Mouse (Mus musculus): Measurements from ENCODE around the gene Cd200. TPM values are rescaled to one million over a fixed set of nuclear protein-coding genes. Genes with fewer than 3 reads are reported as not detected.
"Not testable (repeated sequence)": the region's sequence is repeated elsewhere in the genome, so short reads cannot be mapped to it uniquely, and the experiment has no call there.

The Cd200 gene
- polyA plus RNA-seq, 2 experiments = 27.4 to 33.8 TPM

DNA sequence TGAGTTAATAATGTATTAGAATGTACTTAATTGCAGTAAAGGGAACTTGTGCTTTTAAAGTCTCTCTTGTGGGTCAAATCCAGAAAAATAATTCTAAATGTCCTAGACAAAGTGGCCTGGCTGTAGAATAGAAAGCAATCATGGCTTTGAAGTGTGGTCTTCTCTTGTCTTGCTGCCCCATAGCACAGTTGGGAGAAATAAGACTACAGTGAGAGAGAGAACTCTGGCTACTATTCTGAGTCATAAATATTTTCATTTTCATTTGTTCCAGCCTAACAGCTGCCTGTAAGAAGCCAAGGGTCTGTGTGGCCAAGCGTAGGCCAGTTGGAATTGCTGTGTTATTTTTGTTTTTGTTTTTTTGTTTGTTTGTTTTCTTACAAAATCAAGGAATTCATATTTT, 44.2 kb downstream of the Cd200 start:
- Histone ChIP-seq H3K4me1 (ENCODE audit: control insufficient read depth, insufficient read depth, low read length) (no peaks in the 10 kb centered on the region), H3K4me2 (replicated peaks; ENCODE audit: low read depth, low read length, severe bottlenecking) (no peak overlapping the region), H3K27me3 (ENCODE audit: control insufficient read depth, insufficient read depth, low read length) (no peaks in the 10 kb centered on the region), H3K36me3 (ENCODE audit: control insufficient read depth, insufficient read depth, low read length) (no peaks in the 10 kb centered on the region), H3K9me3 (ENCODE audit: control insufficient read depth, low read length) (no peaks in the 10 kb centered on the region), H3K9ac (ENCODE audit: low read depth, low read length, severe bottlenecking) (no peak overlapping the region), H3K27ac (replicated peaks; ENCODE audit: low read depth, low read length) (no peak overlapping the region), H3K4me3 (replicated peaks; ENCODE audit: low read length) (no peak overlapping the region)
- DNase-seq (ENCODE audit: low spot score) (no peak), ATAC-seq (ENCODE audit: low FRiP score, low read depth) (no peak)
- TF ChIP-seq POLR2A (IDR thresholded peaks at IDR 0.05; ENCODE audit: borderline replicate concordance, extremely low read depth, insufficient read depth, insufficient read length) = no peak
- 89% methylated on average over 1 of the region's 1 CpGs for WGBS

DNA sequence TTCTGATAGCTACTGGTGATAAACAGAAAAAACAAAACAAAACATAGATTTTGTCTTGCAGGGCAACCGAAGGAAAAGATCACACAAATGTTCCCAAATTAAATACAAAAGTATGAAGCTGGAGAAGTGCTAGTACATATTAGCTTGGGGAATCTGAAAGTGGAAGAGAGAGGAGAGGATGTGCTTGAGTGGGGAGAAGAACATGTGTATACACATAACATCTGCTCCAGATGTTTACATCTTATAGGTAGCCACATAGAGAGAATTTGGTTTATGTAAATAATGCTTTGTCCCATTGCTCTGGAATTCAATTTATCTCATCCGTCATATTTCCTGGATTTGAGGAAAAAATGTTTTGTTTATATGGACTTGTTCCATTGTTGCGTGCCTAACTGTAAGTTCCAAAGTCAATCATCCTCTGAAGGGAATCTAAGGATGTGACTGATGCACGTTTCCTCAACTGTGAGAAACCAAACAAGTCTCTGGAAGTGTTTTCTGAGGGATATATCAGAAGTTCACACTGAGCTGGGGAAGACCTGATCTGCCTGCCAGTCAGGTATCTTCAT, 45.3 kb downstream of the Cd200 start:
- Histone ChIP-seq H3K9me3 (ENCODE audit: control insufficient read depth, low read length) (no peaks in the 10 kb centered on the region), H3K36me3 (ENCODE audit: control insufficient read depth, insufficient read depth, low read length) (no peaks in the 10 kb centered on the region), H3K4me1 (ENCODE audit: control insufficient read depth, insufficient read depth, low read length) (no peaks in the 10 kb centered on the region), H3K9ac (ENCODE audit: low read depth, low read length, severe bottlenecking) (no peak overlapping the region), H3K27ac (replicated peaks; ENCODE audit: low read depth, low read length) (no peak overlapping the region), H3K27me3 (ENCODE audit: control insufficient read depth, insufficient read depth, low read length) (no peaks in the 10 kb centered on the region), H3K4me2 (replicated peaks; ENCODE audit: low read depth, low read length, severe bottlenecking) (no peak overlapping the region), H3K4me3 (replicated peaks; ENCODE audit: low read length) (no peak overlapping the region)
- DNase-seq (ENCODE audit: low spot score) (no peak), ATAC-seq (ENCODE audit: low FRiP score, low read depth) (no peak)
- 88% methylated on average over 4 of the region's 4 CpGs for WGBS
- no peak for TF ChIP-seq POLR2A (IDR thresholded peaks at IDR 0.05; ENCODE audit: borderline replicate concordance, extremely low read depth, insufficient read depth, insufficient read length)

DNA sequence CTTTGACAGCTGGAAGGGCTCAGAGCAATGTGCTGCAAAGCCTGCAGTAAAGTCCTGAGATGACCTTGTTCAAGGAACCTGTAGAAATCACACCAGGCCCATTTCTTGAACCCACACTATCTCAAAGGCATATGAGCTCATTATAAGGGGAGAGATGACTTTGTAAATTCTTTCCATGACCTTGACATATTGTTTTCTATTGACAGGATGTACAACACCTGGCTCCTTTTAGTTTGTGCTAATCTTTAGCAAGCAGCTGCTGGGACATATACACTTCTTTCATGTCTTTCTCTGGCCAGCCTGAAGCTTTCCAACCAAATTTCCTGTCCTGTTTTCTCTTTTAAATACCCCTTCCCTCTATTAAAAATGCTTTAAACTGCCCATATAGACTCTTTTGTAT, 47.4 kb downstream of the Cd200 start:
- Histone ChIP-seq H3K9ac (ENCODE audit: low read depth, low read length, severe bottlenecking) (no peak overlapping the region), H3K27me3 (ENCODE audit: control insufficient read depth, insufficient read depth, low read length) (no peaks in the 10 kb centered on the region), H3K36me3 (ENCODE audit: control insufficient read depth, insufficient read depth, low read length) (no peaks in the 10 kb centered on the region), H3K4me1 (ENCODE audit: control insufficient read depth, insufficient read depth, low read length) (no peaks in the 10 kb centered on the region), H3K4me3 (replicated peaks; ENCODE audit: low read length) (no peak overlapping the region), H3K27ac (replicated peaks; ENCODE audit: low read depth, low read length) (no peak overlapping the region), H3K4me2 (replicated peaks; ENCODE audit: low read depth, low read length, severe bottlenecking) (no peak overlapping the region), H3K9me3 (ENCODE audit: control insufficient read depth, low read length) (no peaks in the 10 kb centered on the region)
- DNase-seq (ENCODE audit: low spot score) = no peak
- no peak for ATAC-seq (ENCODE audit: low FRiP score, low read depth)
- TF ChIP-seq POLR2A (IDR thresholded peaks at IDR 0.05; ENCODE audit: borderline replicate concordance, extremely low read depth, insufficient read depth, insufficient read length) = no peak

DNA sequence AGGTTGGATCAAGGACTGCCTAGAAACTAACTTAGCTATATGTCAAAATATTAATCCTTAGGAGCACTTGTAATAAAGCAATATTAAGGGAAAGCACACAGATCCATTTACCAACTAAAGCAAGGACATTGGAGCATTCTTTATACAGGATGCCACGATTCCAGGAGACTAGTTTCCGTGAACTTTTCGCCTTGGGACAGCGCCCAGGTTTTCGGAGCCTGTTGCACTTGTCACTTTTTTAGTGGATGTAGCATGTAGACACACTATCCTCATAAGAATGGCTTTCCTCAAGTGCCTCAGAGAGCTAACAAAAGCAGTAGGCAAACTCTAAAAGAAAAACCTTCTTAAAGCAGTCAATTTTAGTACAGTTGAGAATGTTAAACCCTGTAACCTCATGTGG, 50.4 kb downstream of the Cd200 start:
- not testable (repeated sequence) for H3K27me3 ChIP-seq (ENCODE audit: control insufficient read depth, insufficient read depth, low read length); H3K4me2 ChIP-seq (replicated peaks; ENCODE audit: low read depth, low read length, severe bottlenecking); H3K4me3 ChIP-seq (replicated peaks; ENCODE audit: low read length); H3K9me3 ChIP-seq (ENCODE audit: control insufficient read depth, low read length); ATAC-seq (ENCODE audit: low FRiP score, low read depth); H3K9ac ChIP-seq (ENCODE audit: low read depth, low read length, severe bottlenecking); H3K36me3 ChIP-seq (ENCODE audit: control insufficient read depth, insufficient read depth, low read length); H3K4me1 ChIP-seq (ENCODE audit: control insufficient read depth, insufficient read depth, low read length); DNase-seq (ENCODE audit: low spot score); H3K27ac ChIP-seq (replicated peaks; ENCODE audit: low read depth, low read length)
- WGBS = 96% methylated on average over 5 of the region's 5 CpGs

DNA sequence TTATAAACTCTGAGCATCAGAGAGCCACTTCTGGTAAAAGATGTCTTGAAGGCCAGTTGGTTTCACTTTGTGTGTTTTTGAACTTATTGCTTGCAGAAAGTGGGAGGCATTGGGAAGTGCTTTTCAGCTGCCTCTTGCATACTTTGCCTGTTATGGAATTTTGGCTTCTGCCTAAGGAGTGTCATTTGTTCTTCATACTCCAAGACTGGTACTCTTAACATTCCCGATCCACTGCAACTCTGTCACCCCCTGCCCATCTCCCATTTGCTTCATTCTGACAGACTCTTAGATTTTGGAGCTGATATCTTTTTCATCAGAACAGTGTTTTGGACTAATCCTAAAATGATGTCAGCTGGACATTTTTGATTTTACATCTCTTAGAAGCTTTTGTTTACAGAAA, 51.7 kb downstream of the Cd200 start:
- no peaks in the 10 kb centered on the region for H3K27me3 ChIP-seq (ENCODE audit: control insufficient read depth, insufficient read depth, low read length)
- H3K9ac ChIP-seq (ENCODE audit: low read depth, low read length, severe bottlenecking) = no peak overlapping the region
- H3K4me1 ChIP-seq (ENCODE audit: control insufficient read depth, insufficient read depth, low read length) = no peaks in the 10 kb centered on the region
- WGBS = 78% methylated on average over 1 of the region's 1 CpGs
- no peak for DNase-seq (ENCODE audit: low spot score)
- H3K4me3 ChIP-seq (replicated peaks; ENCODE audit: low read length) = no peak overlapping the region
- no peak for ATAC-seq (ENCODE audit: low FRiP score, low read depth)
- no peaks in the 10 kb centered on the region for H3K9me3 ChIP-seq (ENCODE audit: control insufficient read depth, low read length)
- no peak overlapping the region for H3K27ac ChIP-seq (replicated peaks; ENCODE audit: low read depth, low read length)
- no peak for TF ChIP-seq POLR2A (IDR thresholded peaks at IDR 0.05; ENCODE audit: borderline replicate concordance, extremely low read depth, insufficient read depth, insufficient read length)
- no peak overlapping the region for H3K4me2 ChIP-seq (replicated peaks; ENCODE audit: low read depth, low read length, severe bottlenecking)
- no peaks in the 10 kb centered on the region for H3K36me3 ChIP-seq (ENCODE audit: control insufficient read depth, insufficient read depth, low read length)

DNA sequence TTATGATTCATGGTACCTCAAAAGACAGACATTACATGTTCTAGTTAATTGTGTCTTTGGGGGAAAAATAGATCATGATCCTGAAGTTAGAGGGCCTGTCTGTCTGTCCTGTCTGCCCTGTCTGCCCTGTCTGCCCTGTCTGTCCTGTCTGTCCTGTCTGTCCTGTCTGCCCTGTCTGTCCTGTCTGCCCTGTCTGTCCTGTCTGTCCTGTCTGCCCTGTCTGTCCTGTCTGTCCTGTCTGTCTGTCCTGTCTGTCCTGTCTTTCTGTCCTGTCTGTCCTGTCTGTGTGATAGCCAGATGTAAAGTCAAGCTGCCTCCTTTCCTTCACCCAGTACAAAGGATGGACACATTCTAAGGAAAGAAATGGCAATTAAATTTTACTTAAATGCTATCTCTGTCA, 56.0 kb downstream of the Cd200 start:
- H3K9me3 ChIP-seq (ENCODE audit: control insufficient read depth, low read length) = no peaks in the 10 kb centered on the region
- no peaks in the 10 kb centered on the region for H3K27me3 ChIP-seq (ENCODE audit: control insufficient read depth, insufficient read depth, low read length)
- no peak overlapping the region for H3K4me2 ChIP-seq (replicated peaks; ENCODE audit: low read depth, low read length, severe bottlenecking)
- ATAC-seq (ENCODE audit: low FRiP score, low read depth) (no peak), DNase-seq (ENCODE audit: low spot score) (peak; percentile 33)
- no peaks in the 10 kb centered on the region for H3K4me1 ChIP-seq (ENCODE audit: control insufficient read depth, insufficient read depth, low read length)
- no peak for TF ChIP-seq POLR2A (IDR thresholded peaks at IDR 0.05; ENCODE audit: borderline replicate concordance, extremely low read depth, insufficient read depth, insufficient read length)
- H3K27ac ChIP-seq (replicated peaks; ENCODE audit: low read depth, low read length) = no peak overlapping the region
- H3K4me3 ChIP-seq (replicated peaks; ENCODE audit: low read length) = no peak overlapping the region
- H3K36me3 ChIP-seq (ENCODE audit: control insufficient read depth, insufficient read depth, low read length) = no peaks in the 10 kb centered on the region
- no peak overlapping the region for H3K9ac ChIP-seq (ENCODE audit: low read depth, low read length, severe bottlenecking)

All from limb, embryonic 14.5 days (tissue).